Mouse (Mus musculus) limb, embryonic 12.5 days (tissue): ENCODE measurements around the gene Prrg3. TPM values are rescaled to one million over a fixed set of nuclear protein-coding genes. Genes with fewer than 3 reads are reported as not detected.
A peak's percentile ranks its signal among the peaks of the same experiment; 100 is the strongest.
"Not testable (repeated sequence)": the region's sequence is repeated elsewhere in the genome, so short reads cannot be mapped to it uniquely, and the experiment has no call there.

Experiments
- ATAC-seq: fragments of 200-750 bp; cut with Nextera tagmentation; 2 replicates; pipeline ENCODE4 v1.8.0; 2017; ENCODE audit warnings: low read depth, moderate TSS enrichment; ENCODE audit not compliant: insufficient number of reproducible peaks, insufficient read depth, low FRiP score, low TSS enrichment
- H3K27ac ChIP-seq: fragments of 300-500 bp; sonication (generic); 2 replicates; pipeline ENCODE4 v1.5.1; 2016; ENCODE audit warnings: mild to moderate bottlenecking, moderate library complexity
- H3K27me3 ChIP-seq: fragments of 300-500 bp; sonication (generic); 2 replicates; pipeline ENCODE4 v1.6.1; 2016; ENCODE audit warnings: mild to moderate bottlenecking, moderate library complexity
- H3K36me3 ChIP-seq: fragments of 300-500 bp; sonication (generic); 2 replicates; pipeline ENCODE4 v1.6.1; 2016; ENCODE audit warnings: mild to moderate bottlenecking, moderate library complexity
- H3K4me1 ChIP-seq: fragments of 300-500 bp; sonication (generic); replicated peaks from 2 replicates; pipeline ENCODE4 v1.6.1; 2016
- H3K4me2 ChIP-seq: fragments of 300-500 bp; sonication (generic); 2 replicates; pipeline ENCODE4 v1.6.1; 2016; ENCODE audit warnings: mild to moderate bottlenecking, moderate library complexity
- H3K4me3 ChIP-seq: fragments of 300-500 bp; sonication (generic); replicated peaks from 2 replicates; pipeline ENCODE4 v1.5.1; 2016; ENCODE audit warnings: mild to moderate bottlenecking
- H3K9ac ChIP-seq: fragments of 300-500 bp; sonication (generic); replicated peaks from 2 replicates; pipeline ENCODE4 v1.6.1; 2016; ENCODE audit warnings: mild to moderate bottlenecking, moderate library complexity
- H3K9me3 ChIP-seq: fragments of 300-500 bp; sonication (generic); 2 replicates; pipeline ENCODE4 v1.6.1; 2016; ENCODE audit warnings: mild to moderate bottlenecking, moderate library complexity
- WGBS: fragments of 180-500 bp; shearing (Covaris S2); methylation state at CpG from one replicate; pipeline ENCODE4 v1.1.7; 2016; 5-methylcytosine and 5-hydroxymethylcytosine counted together
- polyA plus RNA-seq: library from polyadenylated mRNA; unstranded; fragments of >200 nt; fragmentation: Nextera tagmentation; extraction: Ambion mirVana; gene quantifications from 2 replicates; pipeline ENCODE4 v1.2.1, GENCODE M21; 2016

Prrg3 gene
- polyA plus RNA-seq, result 9.4 and 10.8 TPM in 2 replicates

DNA sequence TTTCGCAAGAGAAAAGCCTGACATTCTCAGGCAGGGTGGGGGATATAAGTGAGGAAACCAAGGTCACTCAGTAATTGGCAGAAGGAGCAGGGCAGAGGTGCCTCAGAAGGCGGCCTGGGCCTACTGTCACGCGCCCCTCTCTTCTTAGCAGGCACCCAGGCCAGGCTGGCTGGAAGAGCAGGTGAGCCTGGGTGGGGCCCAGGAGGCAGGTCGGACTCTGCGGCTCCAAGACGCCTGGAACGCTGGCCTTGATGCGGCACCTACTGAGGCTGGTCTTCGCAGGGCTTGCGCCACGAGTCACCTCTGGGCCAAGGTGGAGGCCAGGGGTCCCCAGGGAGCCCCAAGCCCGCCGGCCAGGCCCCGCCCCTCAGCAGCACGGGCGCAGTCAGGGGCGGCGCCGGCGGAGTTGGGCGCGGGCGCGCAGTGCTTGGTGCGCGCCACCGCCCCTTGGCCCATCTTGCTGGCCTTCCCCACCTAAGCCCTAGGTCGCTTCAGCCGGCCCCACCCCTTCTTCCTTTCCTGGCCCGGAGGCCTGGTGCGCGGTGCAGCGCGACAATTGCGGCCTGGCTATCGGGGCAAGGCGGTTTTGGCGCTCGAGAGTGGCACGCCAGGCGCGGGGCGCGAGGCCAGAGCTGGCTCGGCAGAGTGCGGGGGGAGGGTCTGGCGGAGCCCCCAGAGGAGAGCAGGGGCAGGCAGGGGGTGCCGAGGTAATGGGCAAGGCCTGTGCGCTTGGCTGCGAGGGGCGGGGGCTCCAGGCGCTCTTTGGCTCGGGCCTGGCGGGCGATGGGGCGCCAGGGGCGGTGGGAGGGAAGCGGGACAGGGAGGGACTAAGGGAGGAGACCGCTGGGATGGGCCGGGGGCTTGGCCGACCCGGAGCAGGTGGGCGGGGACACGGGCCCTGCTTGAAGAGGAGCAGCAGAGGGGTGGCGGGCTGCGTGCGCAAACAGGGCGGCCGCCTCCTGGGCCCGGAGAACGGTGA is at the start of gene Prrg3:
Gene Prrg3 (plus strand): TSS at position 552 of the 979 bp plus-strand sequence.
- WGBS, result 24% methylated on average over 54 of the region's 72 CpGs
- H3K27me3 ChIP-seq, result peaks cover 27% of the 10 kb centered on the region

GRCm38 (mm10) chrX:71946631-71947030 is 15.8 kb upstream of the Prrg3 start:
- no peaks in the 10 kb centered on the region for H3K4me1 ChIP-seq
- H3K27me3 ChIP-seq, result peaks cover 11% of the 10 kb centered on the region
- H3K9ac ChIP-seq, result no peak overlapping the region
- H3K9me3 ChIP-seq, result no peaks in the 10 kb centered on the region
- H3K27ac ChIP-seq, result no peak overlapping the region
- 21% methylated on average over 3 of the region's 3 CpGs for WGBS
- ATAC-seq, result no peak
- no peaks in the 10 kb centered on the region for H3K36me3 ChIP-seq
- no peak overlapping the region for H3K4me3 ChIP-seq
- H3K4me2 ChIP-seq, result no peak overlapping the region

More for the DNA sequence above, at the start of gene Prrg3:
- H3K9me3 ChIP-seq, result no peaks in the 10 kb centered on the region
- H3K4me2 ChIP-seq, result peak within 1 kb of the TSS; percentile 60
- H3K36me3 ChIP-seq, result no peaks in the 10 kb centered on the region; the same call in 1 of the 2 replicates
- H3K27ac ChIP-seq, result 0 out of 2 replicates have a peak within 1 kb of the TSS, but pooled peaks have one; percentile 7
- H3K9ac ChIP-seq, result peak within 1 kb of the TSS; percentile 61
- peak; percentile 94 for ATAC-seq
- H3K4me3 ChIP-seq, result peak within 1 kb of the TSS; percentile 50
- no peaks in the 10 kb centered on the region for H3K4me1 ChIP-seq

GRCm38 (mm10) chrX:71958366-71958765 is 4.1 kb upstream of the Prrg3 start:
- H3K27me3 ChIP-seq, result peaks cover 30% of the 10 kb centered on the region
- no peak for ATAC-seq
- no peak overlapping the region for H3K9ac ChIP-seq
- H3K27ac ChIP-seq, result no peak overlapping the region
- no peaks in the 10 kb centered on the region for H3K36me3 ChIP-seq
- no peaks in the 10 kb centered on the region for H3K4me1 ChIP-seq
- no peaks in the 10 kb centered on the region for H3K9me3 ChIP-seq
- no peak overlapping the region for H3K4me2 ChIP-seq
- H3K4me3 ChIP-seq, result no peak overlapping the region

DNA sequence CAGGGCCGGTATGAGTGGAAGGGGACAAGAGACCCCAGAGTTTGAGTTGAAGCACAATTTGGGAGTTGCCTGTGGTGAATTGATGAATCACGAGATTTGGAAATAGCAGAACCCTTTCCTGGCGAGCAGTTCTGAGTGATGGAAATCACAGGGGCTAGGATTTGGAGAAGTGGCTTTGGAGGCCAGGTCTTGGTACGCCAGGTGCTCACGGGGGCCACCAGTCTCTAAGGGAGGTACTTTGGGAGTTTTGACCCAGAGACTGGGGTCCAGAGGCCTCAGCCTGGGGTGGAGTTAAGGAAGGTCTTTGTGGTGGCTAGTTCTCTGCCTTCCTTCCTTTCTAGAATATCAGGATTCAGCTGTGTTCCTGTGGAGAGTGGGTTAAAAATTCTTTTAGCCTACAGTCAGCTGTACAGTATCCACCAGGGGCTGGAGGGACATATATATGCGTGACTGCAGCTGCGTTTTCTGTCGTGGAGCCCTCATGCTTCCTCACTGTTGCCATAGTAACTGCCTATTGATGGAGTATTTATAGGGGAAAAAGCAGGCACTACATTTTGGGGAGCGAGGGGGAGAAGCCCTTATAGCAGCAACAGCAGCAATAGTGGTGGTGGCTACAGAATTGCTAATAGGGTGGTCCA is 970 bp downstream of the Prrg3 start:
- 31% methylated on average over 9 of the region's 9 CpGs for WGBS
- peaks cover 27% of the 10 kb centered on the region for H3K27me3 ChIP-seq
- H3K9me3 ChIP-seq, result no peaks in the 10 kb centered on the region
- no peaks in the 10 kb centered on the region for H3K4me1 ChIP-seq
- ATAC-seq, result no peak
- H3K36me3 ChIP-seq, result no peaks in the 10 kb centered on the region; the same call in 1 of the 2 replicates
- peak overlapping the region; percentile 61 for H3K9ac ChIP-seq
- H3K4me2 ChIP-seq, result peak overlapping the region; percentile 60
- 0 out of 2 replicates have a peak overlapping the region, but pooled peaks have one; percentile 7 for H3K27ac ChIP-seq
- peak overlapping the region; percentile 50 for H3K4me3 ChIP-seq

DNA sequence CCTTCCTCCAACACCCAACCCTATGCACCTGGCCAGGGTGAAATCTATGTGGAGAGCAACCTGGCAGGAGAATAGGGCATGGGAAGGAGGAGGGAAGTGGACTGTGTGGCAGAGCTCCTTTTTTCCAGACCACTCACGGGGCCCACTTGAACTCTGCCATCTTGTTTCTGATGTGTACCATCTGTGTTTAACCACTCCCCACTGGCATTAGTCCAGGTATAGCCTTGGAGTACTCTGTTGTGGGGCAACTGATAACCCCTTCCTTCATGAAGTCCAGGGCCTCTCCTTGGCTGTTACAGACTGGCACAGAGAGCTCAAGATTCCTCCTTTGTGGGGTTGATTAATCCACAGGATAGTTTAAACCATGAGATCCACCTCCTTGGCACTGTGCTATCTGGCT is 5.8 kb downstream of the Prrg3 start:
- Histone ChIP-seq H3K4me1 (no peaks in the 10 kb centered on the region), H3K4me3 (no peak overlapping the region), H3K27ac (no peak overlapping the region), H3K36me3 (no peaks in the 10 kb centered on the region; the same call in 1 of the 2 replicates), H3K9me3 (no peaks in the 10 kb centered on the region), H3K27me3 (peaks cover 3% of the 10 kb centered on the region; the same call in 1 of the 2 replicates), H3K9ac (no peak overlapping the region), H3K4me2 (no peak overlapping the region)
- no peak for ATAC-seq
- WGBS, result 79% methylated on average over 1 of the region's 1 CpGs

DNA sequence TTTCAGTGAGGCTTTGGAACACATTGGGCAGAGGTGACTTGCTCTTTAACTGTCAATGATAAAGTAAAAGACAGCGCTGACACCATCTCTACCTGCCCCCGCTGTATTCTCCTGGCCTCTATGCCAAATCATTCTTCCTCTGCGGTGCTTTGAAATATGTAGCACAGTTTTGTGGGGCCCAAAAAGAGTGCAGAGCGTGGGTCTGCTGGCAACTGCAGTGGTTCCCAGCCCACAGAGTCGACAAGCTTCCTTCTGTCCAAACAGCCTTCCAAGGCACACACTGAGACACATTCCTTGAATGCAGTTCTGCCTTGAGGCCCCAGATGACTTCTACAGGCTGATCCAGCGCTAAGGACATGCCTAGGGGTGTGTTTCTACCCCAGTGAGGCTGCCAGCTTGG is 6.4 kb downstream of the Prrg3 start:
- Histone ChIP-seq H3K36me3 (no peaks in the 10 kb centered on the region; the same call in 1 of the 2 replicates), H3K9ac (no peak overlapping the region), H3K27ac (no peak overlapping the region), H3K4me3 (no peak overlapping the region), H3K4me1 (no peaks in the 10 kb centered on the region), H3K9me3 (no peaks in the 10 kb centered on the region), H3K27me3 (peaks cover 3% of the 10 kb centered on the region; the same call in 1 of the 2 replicates), H3K4me2 (no peak overlapping the region)
- no peak for ATAC-seq
- 77% methylated on average over 6 of the region's 6 CpGs for WGBS

- no peaks in the 10 kb centered on the region for H3K9me3 ChIP-seq
- no peak overlapping the region for H3K27ac ChIP-seq
- H3K27me3 ChIP-seq, result peaks cover 8% of the 10 kb centered on the region; the same call in 1 of the 2 replicates
- WGBS, result 80% methylated on average over 5 of the region's 5 CpGs
- no peak overlapping the region for H3K9ac ChIP-seq
- ATAC-seq, result no peak
- no peak overlapping the region for H3K4me3 ChIP-seq
- H3K4me2 ChIP-seq, result no peak overlapping the region
- no peaks in the 10 kb centered on the region; the same call in 1 of the 2 replicates for H3K36me3 ChIP-seq
- no peaks in the 10 kb centered on the region for H3K4me1 ChIP-seq
Measured at GRCm38 (mm10) chrX:71971325-71971724, 8.9 kb downstream of the Prrg3 start.

GRCm38 (mm10) chrX:71972686-71973085 is 10.3 kb downstream of the Prrg3 start, which contains the start of gene Fate1:
Gene Fate1 (plus strand): TSS chrX:71972986.
- no peak for ATAC-seq
- Histone ChIP-seq H3K36me3 (no peaks in the 10 kb centered on the region), H3K4me1 (no peaks in the 10 kb centered on the region), H3K27me3 (peaks cover 8% of the 10 kb centered on the region; the same call in 1 of the 2 replicates), H3K9ac (no peak within 1 kb of the TSS), H3K9me3 (no peaks in the 10 kb centered on the region), H3K4me3 (no peak within 1 kb of the TSS), H3K4me2 (no peak within 1 kb of the TSS), H3K27ac (no peak within 1 kb of the TSS)
- 60% methylated on average over 2 of the region's 2 CpGs for WGBS

DNA sequence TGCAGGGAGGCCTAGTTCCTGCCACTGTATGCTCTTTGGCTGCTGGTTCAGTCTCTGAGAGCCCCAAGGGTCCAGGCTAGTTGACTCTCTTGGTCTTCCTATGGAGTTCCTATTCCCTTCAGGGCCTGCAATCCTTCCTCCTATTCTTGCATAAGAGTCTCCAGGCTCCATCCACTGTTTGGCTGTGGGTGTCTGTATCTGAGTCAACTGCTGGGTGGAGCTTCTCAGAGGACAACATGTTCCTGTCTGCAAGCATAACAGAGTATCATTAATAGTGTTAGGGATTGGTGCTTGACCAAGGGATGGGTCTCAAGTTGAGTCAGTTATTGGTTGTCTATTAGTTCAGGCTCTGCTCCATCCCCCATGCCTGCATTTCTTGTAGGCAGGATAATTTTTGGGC is 15.3 kb downstream of the Prrg3 start:
- not testable (repeated sequence) for H3K36me3 ChIP-seq, ATAC-seq, H3K9me3 ChIP-seq, H3K27ac ChIP-seq, H3K4me2 ChIP-seq, H3K9ac ChIP-seq, H3K4me1 ChIP-seq, H3K4me3 ChIP-seq, H3K27me3 ChIP-seq

DNA sequence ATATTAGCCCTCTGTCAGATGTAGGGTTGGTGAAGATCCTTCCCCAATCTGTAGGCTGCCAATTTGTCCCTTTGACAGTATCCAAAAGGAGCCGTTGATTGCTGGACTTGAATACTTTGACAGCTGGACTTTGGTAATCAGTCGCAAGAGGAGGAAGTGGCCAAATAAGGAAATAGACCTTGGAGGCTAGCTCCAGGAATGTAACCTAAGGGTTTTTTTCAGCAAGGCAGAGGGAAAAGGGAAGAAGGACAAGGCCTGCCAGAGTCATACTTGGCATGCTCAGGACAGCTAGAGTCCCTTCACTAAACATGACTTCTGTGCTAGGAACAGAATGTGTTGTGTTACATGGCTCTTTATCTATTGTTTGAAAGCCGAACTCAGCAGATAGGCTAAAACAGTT is 18.0 kb downstream of the Prrg3 start:
- no peak overlapping the region for H3K27ac ChIP-seq
- H3K36me3 ChIP-seq, result no peaks in the 10 kb centered on the region
- H3K27me3 ChIP-seq, result no peaks in the 10 kb centered on the region; the same call in 1 of the 2 replicates
- no peak overlapping the region for H3K4me3 ChIP-seq
- ATAC-seq, result no peak
- H3K9ac ChIP-seq, result no peak overlapping the region
- no peak overlapping the region for H3K4me2 ChIP-seq
- no peaks in the 10 kb centered on the region for H3K9me3 ChIP-seq
- 80% methylated on average over 3 of the region's 3 CpGs for WGBS
- H3K4me1 ChIP-seq, result no peaks in the 10 kb centered on the region

DNA sequence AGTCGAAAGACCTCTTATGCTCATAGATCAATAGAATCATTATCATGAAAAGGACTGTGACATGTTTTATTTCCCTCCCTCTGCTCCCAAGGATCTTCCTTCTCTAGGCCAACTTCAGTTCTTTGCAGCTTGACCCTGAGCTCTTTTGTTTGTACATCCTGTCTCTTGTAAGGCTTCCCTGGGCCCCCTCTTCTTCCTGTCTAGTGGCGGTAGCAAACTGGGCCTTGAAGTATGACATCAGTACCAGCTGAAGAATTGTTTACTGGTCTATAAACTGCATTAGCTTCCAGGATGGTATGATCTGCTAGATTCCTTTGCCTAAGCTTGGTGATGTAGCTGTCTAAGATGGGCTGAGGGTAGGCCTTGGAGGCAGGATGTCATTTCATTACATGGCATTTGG is 18.9 kb downstream of the Prrg3 start:
- WGBS, result 83% methylated on average over 2 of the region's 2 CpGs
- H3K9me3 ChIP-seq, result no peaks in the 10 kb centered on the region
- ATAC-seq, result no peak
- H3K4me1 ChIP-seq, result no peaks in the 10 kb centered on the region
- H3K27ac ChIP-seq, result no peak overlapping the region
- H3K9ac ChIP-seq, result no peak overlapping the region
- no peak overlapping the region for H3K4me2 ChIP-seq
- no peak overlapping the region for H3K4me3 ChIP-seq
- H3K27me3 ChIP-seq, result no peaks in the 10 kb centered on the region; the same call in 1 of the 2 replicates
- H3K36me3 ChIP-seq, result no peaks in the 10 kb centered on the region
